Mouse (Mus musculus) liver, adult 2 months (tissue): Measurements from ENCODE around the gene Metrnl. TPM values are rescaled to one million over a fixed set of nuclear protein-coding genes. Genes with fewer than 3 reads are reported as not detected.

Experiments
- DNase-seq: peaks from one replicate; pipeline ENCODE4 v3.0.0-alpha.2; 2011; ENCODE audit warnings: low read depth, low spot score; ENCODE audit errors: extremely low read depth
- H3K27ac ChIP-seq: fragments of 200-500 bp; replicated peaks from 2 replicates; pipeline ENCODE4 v1.5.1; 2012; ENCODE audit warnings: low read depth, mild to moderate bottlenecking, control low read depth, inconsistent platforms, low read length; ENCODE audit not compliant: insufficient read depth
- H3K27me3 ChIP-seq: fragments of 200-500 bp; 2 replicates; pipeline ENCODE4 v1.6.1; 2012; ENCODE audit warnings: mild to moderate bottlenecking, moderate library complexity, low read length, inconsistent platforms; ENCODE audit not compliant: control insufficient read depth, insufficient read depth
- H3K36me3 ChIP-seq: fragments of 200-500 bp; 2 replicates; pipeline ENCODE4 v1.6.1; 2012; ENCODE audit warnings: low read length, inconsistent platforms; ENCODE audit not compliant: control insufficient read depth, insufficient read depth
- H3K4me1 ChIP-seq: fragments of 200-500 bp; 2 replicates; pipeline ENCODE4 v1.6.1; 2011; ENCODE audit warnings: low read length; ENCODE audit not compliant: control insufficient read depth, insufficient read depth
- H3K4me3 ChIP-seq: fragments of 200-500 bp; 2 replicates; pipeline ENCODE4 v1.5.1; 2011; ENCODE audit warnings: low read depth, mild to moderate bottlenecking, control low read depth, low read length, moderate library complexity; ENCODE audit not compliant: insufficient read depth
- H3K79me2 ChIP-seq: fragments of 200-500 bp; 2 replicates; pipeline ENCODE4 v1.6.1; 2012; ENCODE audit warnings: inconsistent platforms, mild to moderate bottlenecking, low read length, moderate library complexity; ENCODE audit not compliant: control insufficient read depth, insufficient read depth
- H3K9ac ChIP-seq: fragments of 200-500 bp; 2 replicates; pipeline ENCODE4 v1.6.1; 2012; ENCODE audit warnings: low read depth, mild to moderate bottlenecking, control low read depth, inconsistent platforms, low read length
- CTCF ChIP-seq: fragments of 200-500 bp; IDR thresholded peaks from 2 replicates; pipeline ENCODE4 v1.5.1; 2011; ENCODE audit warnings: low read depth, low read length, control low read depth
- POLR2A ChIP-seq: fragments of 200-500 bp; IDR thresholded peaks from 2 replicates; pipeline ENCODE4 v1.6.1; 2011; ENCODE audit warnings: low read length, control low read depth; ENCODE audit not compliant: insufficient read depth; ENCODE audit errors: extremely low read depth
- WGBS: fragments of 180-500 bp; shearing (Covaris S2); methylation state at CpG from one replicate; pipeline ENCODE4 v1.1.7; 2018; 5-methylcytosine and 5-hydroxymethylcytosine counted together
- polyA plus RNA-seq: library from polyadenylated mRNA; depleted of rRNA; stranded (reverse); fragments of >200 nt; gene quantifications from 2 replicates; pipeline ENCODE4 v1.2.3, GENCODE M21; 2012
- total RNA-seq: library from RNA; depleted of rRNA; stranded (reverse); fragments of >200 nt; gene quantifications from 2 replicates; pipeline ENCODE4 v1.2.3, GENCODE M21; 2014

Gene Metrnl
- total and polyA plus RNA-seq, 2 experiments = 4.3 to 5.5 TPM

GRCm38 (mm10) chr11:121712987-121713386 lies 11.6 kb downstream of the Metrnl start:
- Histone ChIP-seq H3K4me3 (no peak overlapping the region), H3K9ac (no peak overlapping the region), H3K36me3 (peaks cover 21% of the 10 kb centered on the region), H3K79me2 (no peaks in the 10 kb centered on the region), H3K4me1 (peaks cover 2% of the 10 kb centered on the region; the same call in 1 of the 2 replicates), H3K27ac (no peak overlapping the region), H3K27me3 (no peaks in the 10 kb centered on the region)
- 97% methylated on average over 6 of the region's 6 CpGs for WGBS
- no peak for TF ChIP-seq POLR2A
- TF ChIP-seq CTCF = no peak
- DNase-seq = no peak

DNA sequence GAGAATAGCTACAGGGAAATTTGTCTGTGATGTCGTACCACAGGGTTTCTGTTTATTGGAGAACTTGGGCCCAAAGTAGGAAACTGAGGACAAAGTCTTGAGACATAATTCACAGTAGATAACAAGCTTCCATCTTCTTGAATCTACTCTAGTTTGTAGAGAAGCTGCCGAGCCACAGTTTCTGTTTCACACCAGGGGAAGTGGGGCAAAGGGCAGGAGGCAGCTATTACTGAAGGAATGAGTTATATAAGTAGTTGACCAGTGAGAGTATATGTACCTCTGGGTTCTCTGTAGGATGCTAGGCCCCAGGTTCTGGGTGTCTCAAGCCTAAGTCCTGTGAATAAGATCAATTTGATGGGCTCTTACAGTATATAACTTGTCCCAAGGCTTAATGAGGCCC lies 12.2 kb downstream of the Metrnl start:
- DNase-seq = no peak
- H3K79me2 ChIP-seq = no peaks in the 10 kb centered on the region
- peaks cover 2% of the 10 kb centered on the region; the same call in 1 of the 2 replicates for H3K4me1 ChIP-seq
- no peak for TF ChIP-seq POLR2A
- TF ChIP-seq CTCF = no peak
- no peaks in the 10 kb centered on the region for H3K27me3 ChIP-seq
- WGBS = 65% methylated on average over 2 of the region's 2 CpGs
- no peak overlapping the region for H3K27ac ChIP-seq
- no peak overlapping the region for H3K4me3 ChIP-seq
- H3K36me3 ChIP-seq = peaks cover 19% of the 10 kb centered on the region
- H3K9ac ChIP-seq = no peak overlapping the region

GRCm38 (mm10) chr11:121714745-121715485 lies 13.6 kb downstream of the Metrnl start:
- Histone ChIP-seq H3K27ac (no peak overlapping the region), H3K79me2 (no peaks in the 10 kb centered on the region), H3K4me1 (peaks cover 2% of the 10 kb centered on the region; the same call in 1 of the 2 replicates), H3K27me3 (no peaks in the 10 kb centered on the region), H3K36me3 (peaks cover 14% of the 10 kb centered on the region), H3K9ac (no peak overlapping the region), H3K4me3 (no peak overlapping the region)
- DNase-seq = no peak
- WGBS = 94% methylated on average over 2 of the region's 2 CpGs
- TF ChIP-seq CTCF (no peak), POLR2A (no peak)

- peaks cover under 1% of the 10 kb centered on the region; the same call in 1 of the 2 replicates for H3K4me1 ChIP-seq
- no peaks in the 10 kb centered on the region for H3K27me3 ChIP-seq
- 51% methylated on average over 6 of the region's 6 CpGs for WGBS
- H3K27ac ChIP-seq = no peak overlapping the region
- no peak for DNase-seq
- no peak for TF ChIP-seq CTCF
- TF ChIP-seq POLR2A = no peak
- no peak overlapping the region for H3K9ac ChIP-seq
- H3K36me3 ChIP-seq = peaks cover 14% of the 10 kb centered on the region
- no peak overlapping the region for H3K4me3 ChIP-seq
- H3K79me2 ChIP-seq = no peaks in the 10 kb centered on the region
Measured at GRCm38 (mm10) chr11:121717724-121718123, 16.4 kb downstream of the Metrnl start.

- DNase-seq = no peak
Measured at GRCm38 (mm10) chr11:121720752-121721151, 19.4 kb downstream of the Metrnl start.

DNA sequence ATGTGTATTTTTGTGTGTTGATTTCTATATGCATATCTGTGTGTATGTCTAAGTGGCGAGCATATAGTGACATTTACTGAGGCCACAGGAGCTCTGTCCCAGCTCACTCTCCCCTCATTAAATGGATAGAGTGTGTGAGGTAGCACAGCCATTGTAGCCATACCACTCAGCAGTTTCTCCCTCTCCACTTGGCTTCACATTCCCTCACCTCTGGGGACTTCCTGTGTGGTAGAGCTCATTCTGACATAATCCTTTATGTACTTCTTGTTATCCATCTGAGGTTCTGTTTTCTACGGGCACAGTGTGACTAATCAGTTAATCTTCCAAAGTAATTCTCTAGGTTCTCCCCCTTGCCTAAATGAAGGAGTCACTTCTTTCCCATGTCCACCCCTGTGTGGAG lies 21.1 kb downstream of the Metrnl start:
- Histone ChIP-seq H3K27ac (no peak overlapping the region), H3K9ac (no peak overlapping the region), H3K27me3 (no peaks in the 10 kb centered on the region), H3K36me3 (no peaks in the 10 kb centered on the region), H3K79me2 (no peaks in the 10 kb centered on the region), H3K4me1 (no peaks in the 10 kb centered on the region), H3K4me3 (no peak overlapping the region)
- WGBS = 90% methylated on average over 2 of the region's 2 CpGs
- TF ChIP-seq CTCF = no peak
- TF ChIP-seq POLR2A = no peak
- DNase-seq = no peak

More at GRCm38 (mm10) chr11:121720752-121721151, 19.4 kb downstream of the Metrnl start:
- H3K36me3 ChIP-seq = peaks cover 6% of the 10 kb centered on the region; the same call in 1 of the 2 replicates
- no peak overlapping the region for H3K9ac ChIP-seq
- H3K4me3 ChIP-seq = no peak overlapping the region
- WGBS = 87% methylated on average over 3 of the region's 3 CpGs
- H3K79me2 ChIP-seq = no peaks in the 10 kb centered on the region
- no peak overlapping the region for H3K27ac ChIP-seq
- H3K4me1 ChIP-seq = no peaks in the 10 kb centered on the region
- TF ChIP-seq CTCF (no peak), POLR2A (no peak)
- no peaks in the 10 kb centered on the region for H3K27me3 ChIP-seq
